Mouse (Mus musculus): ENCODE results near the gene Zfp958.

GRCm38 (mm10) chr8:4678218-4678907 lies 65.4 kb downstream of the Zfp958 start:
- no peak for TF ChIP-seq GATA1 (IDR thresholded peaks at IDR 0.05; ENCODE audit: borderline replicate concordance, low read length)
- no peak for TF ChIP-seq FLI1 (IDR thresholded peaks at IDR 0.05; ENCODE audit: low read length)

Measured in megakaryocyte, embryonic 14.5 days (primary cell).